Mouse (Mus musculus) left cerebral cortex, postnatal 4 days (tissue): ENCODE results near the gene Eif2ak3. TPM values are rescaled to one million over a fixed set of nuclear protein-coding genes. Genes with fewer than 3 reads are reported as not detected.

Source experiments
- DNase-seq: peaks from one replicate; pipeline ENCODE4 v3.0.0-alpha.2; 2022
- intact Hi-C: fragments of 180-260 bp; cut with DNase I; formaldehyde crosslinking; loops from one replicate; pipeline ENCODE4 v1.15.1; 2025
- total RNA-seq, 2 experiments: library from RNA; stranded (reverse); gene quantifications; 2 replicates each; pipeline ENCODE4 v1.2.3; 2021

Eif2ak3 gene
- total RNA-seq, 2 experiments from 2014 or later, result 20.1 to 21.1 TPM

- intact Hi-C loops, result loop anchor here (2.0 kb wide), 1 partner anchor 68 kb away; no protein-coding TSS in a partner anchor
- peak; percentile 51 for DNase-seq
Measured at GRCm38 (mm10) chr6:70880714-70881304, 36.5 kb downstream of the Eif2ak3 start.

GRCm38 (mm10) chr6:70887993-70888392 lies 43.7 kb downstream of the Eif2ak3 start:
- intact Hi-C loops, result no loop called here
- DNase-seq, result no peak

- no peak for DNase-seq
- intact Hi-C loops, result no loop called here
Measured at GRCm38 (mm10) chr6:70898166-70898565, 53.9 kb downstream of the Eif2ak3 start.

GRCm38 (mm10) chr6:70899594-70900003 lies 55.3 kb downstream of the Eif2ak3 start:
- intact Hi-C loops, result no loop called here
- no peak for DNase-seq

GRCm38 (mm10) chr6:70903689-70904088 lies 59.4 kb downstream of the Eif2ak3 start:
- no peak for DNase-seq
- intact Hi-C loops, result no loop called here

- no peak for DNase-seq
- intact Hi-C loops, result no loop called here
Measured at GRCm38 (mm10) chr6:70909572-70909971, 65.3 kb downstream of the Eif2ak3 start.

GRCm38 (mm10) chr6:70910285-70910684 lies 66.0 kb downstream of the Eif2ak3 start:
- DNase-seq, result no peak
- intact Hi-C loops, result no loop called here

- intact Hi-C loops, result no loop called here
- peak; percentile 76 for DNase-seq
Measured at GRCm38 (mm10) chr6:70911668-70912395, 67.5 kb downstream of the Eif2ak3 start.

GRCm38 (mm10) chr6:70912396-70912765 lies 68.1 kb downstream of the Eif2ak3 start:
- DNase-seq, result no peak
- intact Hi-C loops, result no loop called here

- intact Hi-C loops, result no loop called here
- DNase-seq, result no peak
Measured at GRCm38 (mm10) chr6:70918827-70919226, 74.5 kb downstream of the Eif2ak3 start, which contains the start of gene Tex37. TSS of gene Tex37 (minus strand) at chr6:70918927.

- intact Hi-C loops, result no loop called here
- peak; percentile 37 for DNase-seq
Measured at GRCm38 (mm10) chr6:70921274-70922074, 77.2 kb downstream of the Eif2ak3 start.

- intact Hi-C loops, result no loop called here
- no peak for DNase-seq
Measured at GRCm38 (mm10) chr6:70931801-70932200, 87.5 kb downstream of the Eif2ak3 start.

GRCm38 (mm10) chr6:70953274-70953673 lies 109.0 kb downstream of the Eif2ak3 start:
- no peak for DNase-seq
- intact Hi-C loops, result loop anchor here (10.0 kb wide), 1 partner anchor 172 kb away; no protein-coding TSS in a partner anchor

- intact Hi-C loops, result loop anchor here (10.0 kb wide), 1 partner anchor 171 kb away; no protein-coding TSS in a partner anchor
- peak; percentile 12 for DNase-seq
Measured at GRCm38 (mm10) chr6:70954040-70954439, 109.7 kb downstream of the Eif2ak3 start.

Other genes with a start within 250 kb of the Eif2ak3 start
- gene Rpia, start 52.3 kb upstream of the Eif2ak3 start, total RNA-seq, result 10 to 100 TPM; 16.1 to 19.0 TPM
- not detected for gene Tex37, start 74.4 kb downstream of the Eif2ak3 start, total RNA-seq
- gene Foxi3, start 112.0 kb downstream of the Eif2ak3 start, total RNA-seq, result not detected